Mouse (Mus musculus): ENCODE measurements around the gene Zfp94.
A peak's percentile ranks its signal among the peaks of the same experiment; 100 is the strongest.

The Zfp94 gene

DNA sequence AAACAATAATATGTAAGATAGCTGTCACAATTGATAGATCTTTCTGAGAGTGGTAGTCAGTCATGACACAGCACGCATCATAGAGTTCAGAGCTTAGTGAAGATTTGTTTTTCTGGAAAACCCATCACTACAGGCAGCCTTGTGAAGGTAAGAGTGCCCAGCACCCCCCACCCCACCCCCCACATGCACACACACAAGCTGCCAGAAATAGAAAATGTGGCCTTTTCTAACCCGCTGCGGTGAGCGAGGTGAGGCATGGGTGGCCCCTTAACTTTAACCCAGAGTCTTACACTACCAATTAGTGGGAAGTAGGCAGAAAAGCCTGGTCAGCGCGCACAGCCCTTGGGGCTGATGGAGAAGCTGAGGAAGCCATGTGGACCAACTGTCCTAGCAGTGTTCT is 45.3 kb downstream of the Zfp94 start:
- DNase-seq, result no peak

DNA sequence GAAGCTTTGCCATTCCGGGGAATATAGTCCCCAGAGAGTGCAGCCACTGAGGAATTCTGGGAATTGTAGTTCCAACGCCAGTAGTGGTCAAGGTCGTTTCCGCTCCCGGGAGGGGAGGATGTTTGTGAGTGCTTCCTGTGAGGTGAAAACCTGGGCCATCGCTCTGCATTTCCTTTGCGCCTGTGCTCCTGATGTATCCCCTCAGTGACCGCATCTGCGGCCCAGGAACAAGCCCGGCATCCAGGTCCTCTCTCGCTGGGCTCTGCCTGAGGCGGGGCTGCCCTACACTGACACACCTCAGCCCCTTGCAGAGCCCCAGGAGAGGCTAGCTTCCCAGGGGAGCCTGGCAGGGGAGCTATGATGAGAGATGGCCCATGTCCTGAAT is 46.2 kb downstream of the Zfp94 start, which contains the start of gene Zfp93:
TSS of gene Zfp93 (plus strand) at position 133 of the 385 bp plus-strand sequence.
- DNase-seq, result peak; percentile 84 to 93

GRCm38 (mm10) chr7:24269667-24270287 is 46.7 kb downstream of the Zfp94 start:
- peak in 1 of 2 experiments; percentile 22 for DNase-seq

DNA sequence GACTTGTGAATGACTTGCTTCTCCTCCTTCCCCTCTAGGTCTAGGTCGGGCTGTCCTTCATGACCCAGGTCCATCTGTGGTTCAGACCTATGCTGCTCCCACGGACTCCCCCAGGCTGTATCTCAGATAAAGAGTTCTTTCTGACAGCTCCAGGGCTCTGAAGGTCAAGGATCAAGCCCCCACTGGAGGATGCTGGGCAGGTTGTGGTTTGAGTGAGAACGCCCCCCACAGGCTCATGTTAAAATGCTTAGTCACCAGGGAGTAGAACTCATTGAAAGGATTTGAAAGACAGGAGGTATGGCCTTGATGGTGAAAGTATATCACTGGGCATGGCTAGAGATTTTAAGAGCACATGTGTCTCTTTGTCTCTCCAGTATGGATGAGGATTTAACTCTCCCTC is 47.2 kb downstream of the Zfp94 start:
- DNase-seq, result no peak

DNA sequence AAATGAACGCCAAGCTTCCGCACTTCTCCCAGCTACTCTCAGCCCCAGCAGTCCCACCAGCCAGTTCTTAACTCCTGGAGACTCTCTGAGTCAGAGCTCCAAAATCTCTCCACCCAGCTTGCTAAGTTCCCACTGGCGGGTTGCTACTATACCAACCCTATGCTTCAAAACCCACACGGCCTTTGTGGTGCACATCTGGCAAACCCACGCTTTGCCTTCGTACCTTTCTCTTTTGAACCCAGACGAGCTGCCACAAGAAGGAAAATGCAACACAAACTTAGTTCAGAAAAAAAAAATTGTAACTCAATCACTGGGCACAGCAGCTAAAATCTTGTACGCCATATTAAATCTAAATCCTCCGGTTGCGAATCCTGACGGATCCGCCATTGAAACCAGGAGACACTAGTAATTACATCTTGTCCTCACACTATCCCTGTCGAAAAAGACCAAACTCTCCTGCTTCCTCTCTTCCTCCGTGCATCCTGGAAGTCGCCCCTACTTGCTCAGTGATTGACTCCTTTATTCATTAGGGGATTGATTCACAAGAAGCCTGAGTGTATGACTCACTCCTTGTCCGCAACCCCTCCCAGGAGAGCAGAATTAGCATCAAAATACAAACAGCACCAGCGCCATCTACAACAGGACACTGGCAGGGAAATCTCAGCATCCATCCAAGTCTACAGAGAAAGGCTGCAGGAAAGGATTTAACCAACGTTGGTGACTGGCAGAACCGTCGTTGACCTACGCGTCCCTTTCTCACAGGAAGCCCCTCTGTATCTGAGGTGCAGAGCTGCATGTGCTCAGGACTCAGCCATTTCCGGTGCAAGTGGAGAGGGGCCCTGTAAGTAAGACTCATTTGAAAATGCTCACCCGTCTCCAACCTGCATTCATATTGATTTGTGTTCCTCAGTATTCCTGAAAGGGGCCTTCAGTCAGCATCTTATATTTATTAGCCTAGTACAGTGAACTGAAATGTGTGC is 48.0 kb downstream of the Zfp94 start:
- DNase-seq, result no peak

DNA sequence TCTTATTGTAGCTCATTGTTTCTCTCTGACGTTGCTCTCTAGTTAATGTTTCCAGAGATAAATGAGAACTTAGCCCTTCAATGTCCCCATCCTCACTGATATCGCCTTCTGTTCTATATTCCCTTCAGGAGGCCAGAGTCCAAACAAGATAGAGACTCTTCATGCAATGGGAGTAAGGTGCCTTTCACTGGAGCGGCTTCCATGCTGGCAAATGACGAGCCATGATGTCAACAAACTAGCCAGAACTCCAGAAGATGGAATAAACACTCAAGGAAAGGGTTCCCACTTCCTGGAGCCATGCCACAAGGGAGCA is 56.5 kb downstream of the Zfp94 start:
- DNase-seq, result no peak

DNA sequence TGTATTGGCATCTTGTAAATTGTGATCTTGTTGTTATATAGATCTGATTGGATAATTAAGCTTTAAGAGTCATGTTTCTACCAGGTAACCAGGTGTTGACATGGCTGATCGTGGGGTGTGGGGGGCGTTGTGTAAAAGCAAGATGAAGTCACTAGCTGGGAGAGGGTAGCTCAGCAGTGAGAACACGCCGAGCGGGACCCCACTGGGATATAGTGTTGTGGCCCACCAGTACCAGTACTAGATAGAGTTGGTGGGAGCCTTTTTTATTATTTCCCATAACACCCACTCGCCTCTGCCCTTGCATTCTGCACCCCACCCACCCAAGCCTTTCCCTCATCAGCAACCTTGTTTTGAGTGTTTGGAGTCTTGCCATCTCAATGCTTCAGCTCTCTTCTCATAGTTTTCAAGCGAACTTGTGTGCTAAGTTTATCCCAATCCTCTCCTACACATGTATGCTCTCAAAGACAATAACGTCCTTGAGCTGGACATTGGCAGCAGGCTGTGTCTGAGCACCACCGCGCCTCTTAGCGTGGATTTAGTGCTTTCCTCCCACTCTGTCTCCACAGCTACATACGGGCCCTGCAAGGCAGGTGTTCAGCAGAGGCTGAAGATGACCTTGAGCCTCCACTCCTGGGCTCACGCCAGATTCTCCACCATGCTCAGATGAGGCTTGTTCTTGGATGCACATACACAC is 57.0 kb downstream of the Zfp94 start:
- no peak for DNase-seq

DNA sequence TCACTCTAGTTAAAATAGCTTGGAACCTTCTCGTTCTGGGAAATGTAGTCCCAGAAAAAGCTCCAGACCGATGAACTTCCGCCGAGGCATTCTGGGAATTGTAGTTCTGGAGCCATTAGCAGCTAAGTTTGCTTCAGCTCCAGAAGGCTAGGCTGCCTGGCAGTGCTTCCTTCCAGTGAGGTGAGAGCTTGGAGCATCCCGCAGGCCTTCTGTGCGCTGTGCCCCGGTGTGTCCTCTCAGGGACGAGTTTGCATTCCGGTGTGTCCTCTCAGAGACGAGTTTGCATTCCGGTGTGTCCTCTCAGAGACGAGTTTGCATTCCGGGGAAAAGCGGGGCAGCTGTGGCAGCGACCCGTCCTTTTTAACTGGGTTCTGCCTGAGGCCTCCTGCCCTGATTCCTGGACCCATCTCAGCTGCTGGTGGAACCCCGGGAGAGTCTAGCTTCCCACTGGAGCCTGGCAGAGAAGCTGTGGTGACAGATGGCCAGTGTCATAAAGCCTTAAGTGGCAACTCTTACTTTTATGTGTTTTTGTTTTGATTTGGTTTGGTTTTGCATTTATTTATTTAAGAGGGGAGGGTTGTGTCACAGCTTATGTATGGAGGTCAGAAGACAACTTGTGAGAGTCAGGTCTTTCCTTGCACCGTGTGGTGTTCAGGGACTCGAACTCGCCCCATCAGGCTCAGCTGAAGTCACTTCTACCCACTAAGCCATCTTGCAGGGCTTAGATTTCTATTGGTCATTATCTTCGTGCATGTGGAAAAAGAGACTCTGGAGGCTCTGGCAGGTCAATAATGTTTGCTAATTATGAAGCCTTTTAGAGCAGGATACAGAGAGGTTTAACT is 61.6 kb downstream of the Zfp94 start, which contains the start of gene Zfp108:
TSS of gene Zfp108 (plus strand) at position 162 of the 842 bp plus-strand sequence.
- peak; percentile 91 to 95 for DNase-seq

DNA sequence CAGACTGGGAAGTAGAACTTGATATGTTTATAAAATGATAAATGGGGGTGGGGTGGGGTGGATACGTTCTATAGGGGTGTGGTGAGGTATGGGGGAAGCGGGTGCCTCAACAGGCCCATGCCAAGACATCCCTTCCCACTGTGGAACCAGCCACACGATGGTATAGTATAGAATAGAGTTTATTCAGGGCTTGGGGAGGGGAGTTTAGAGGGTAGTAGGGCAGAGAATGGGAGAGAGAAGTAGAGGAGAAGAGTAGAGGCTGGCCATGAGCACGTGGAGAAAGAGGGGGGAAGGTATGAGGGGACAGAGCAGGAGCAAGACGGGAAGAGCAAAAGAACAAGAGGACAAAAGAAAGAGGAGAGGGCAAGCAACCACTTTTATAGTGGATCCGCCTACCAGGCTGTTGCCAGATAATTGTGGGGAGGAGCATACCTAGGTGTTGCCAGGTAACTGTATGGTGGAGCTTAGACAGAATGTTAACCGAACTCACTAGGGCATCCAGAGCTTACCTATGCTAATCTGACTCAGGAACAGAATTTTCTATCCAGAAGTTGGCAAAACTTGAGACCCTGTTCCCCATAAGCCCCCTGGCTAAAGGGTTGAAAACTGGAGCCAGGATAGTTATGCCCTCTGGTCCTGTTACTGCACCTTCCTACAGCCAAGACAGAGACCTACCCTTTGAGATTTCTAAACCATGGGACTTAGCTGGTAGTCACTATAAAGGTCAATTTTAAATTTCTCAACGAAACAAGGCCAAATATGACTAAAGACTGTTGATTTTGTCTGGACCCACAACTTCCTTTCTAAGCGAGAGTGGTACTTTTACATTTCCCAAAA is 62.5 kb downstream of the Zfp94 start:
- no peak for DNase-seq

Measured in kidney, postnatal 36 days (tissue).